Mouse (Mus musculus): ENCODE results near the gene Ska3.
"Not testable (repeated sequence)": the region's sequence is repeated elsewhere in the genome, so short reads cannot be mapped to it uniquely, and the experiment has no call there.

Ska3 gene
- long read RNA-seq, experiment 1: 0 reads
- long read RNA-seq, experiment 2: 0 reads

DNA sequence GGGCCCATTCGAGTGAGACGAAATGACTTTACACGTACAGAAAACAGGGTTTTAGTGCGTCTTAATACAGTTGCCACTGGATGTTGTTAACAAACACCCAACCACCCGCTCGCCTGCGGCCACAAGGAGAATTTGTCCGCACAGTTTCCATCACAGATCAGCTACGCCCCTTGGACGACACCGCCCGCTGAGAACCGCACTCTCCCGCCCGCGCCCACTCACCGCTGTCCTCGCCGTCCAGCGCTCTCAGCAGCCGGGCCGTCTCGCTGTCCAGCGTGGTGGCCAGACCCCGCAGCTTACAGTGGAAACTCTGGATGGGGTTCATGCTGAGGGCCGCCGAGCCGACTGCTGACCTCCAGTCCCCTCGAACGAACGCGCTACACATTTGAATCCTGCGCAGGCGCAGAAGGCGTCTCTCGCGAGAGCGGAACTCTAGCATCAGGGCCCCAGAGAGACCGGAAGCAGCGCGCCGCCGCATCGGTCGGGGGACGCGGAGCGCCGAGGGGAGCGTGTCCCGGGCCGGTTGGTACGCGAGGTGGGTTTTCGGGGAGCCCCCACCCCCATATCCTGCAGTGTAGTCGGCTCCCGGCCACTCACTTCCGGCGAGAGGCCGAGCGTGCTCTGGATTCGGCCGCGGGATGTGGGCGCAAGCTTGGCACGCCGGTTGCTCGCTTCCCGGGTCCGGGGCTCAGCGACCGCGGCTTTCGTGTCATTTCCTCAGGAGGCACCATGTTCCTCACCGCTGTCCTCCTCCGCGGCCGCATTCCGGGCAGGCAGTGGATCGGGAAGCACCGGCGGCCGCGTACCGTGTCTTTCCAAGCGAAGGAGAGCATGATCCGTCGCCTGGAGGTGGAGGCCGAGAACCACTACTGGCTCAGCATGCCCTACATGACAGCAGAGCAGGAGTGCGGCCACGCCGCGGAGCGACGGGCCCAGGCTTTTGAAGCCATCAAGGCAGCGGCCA is at the start of gene Ska3, which contains the start of gene Mrpl57:
Ska3 (minus strand) TSS at position 398 of the 964 bp plus-strand sequence.
Mrpl57 (plus strand) TSS at position 447 of the 964 bp plus-strand sequence.
- intact Hi-C loops (cut with DNase I): no loop called here

DNA sequence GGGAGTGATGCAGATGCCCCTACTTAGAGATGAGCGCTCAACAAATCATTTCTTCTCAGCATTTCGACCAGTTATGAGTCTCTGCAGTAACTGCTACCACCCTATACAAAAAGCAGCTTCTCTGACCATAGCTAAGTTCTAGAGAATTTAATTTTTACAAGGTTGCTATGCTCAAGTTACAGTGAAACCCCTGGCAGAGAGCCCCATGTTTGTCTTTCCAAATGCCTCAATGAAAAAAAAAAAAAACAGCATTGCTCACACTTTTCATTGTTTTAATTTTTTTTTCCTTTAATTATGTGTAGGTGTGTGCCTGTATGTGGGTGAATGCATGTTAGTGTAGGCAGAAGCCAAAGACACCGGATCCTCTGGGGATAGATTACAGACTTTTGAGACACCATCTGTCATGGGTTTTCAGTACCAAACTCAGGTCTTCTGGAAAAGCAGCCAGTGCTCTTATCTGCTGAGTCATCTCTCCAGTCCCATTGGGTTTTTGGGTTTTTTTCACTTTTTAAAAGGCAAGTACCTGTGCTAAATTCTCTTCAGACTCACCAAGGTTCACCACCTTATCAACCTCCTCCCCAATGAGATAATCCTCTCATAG is 40.8 kb upstream of the Ska3 start:
- intact Hi-C loops (cut with DNase I): no loop called here

DNA sequence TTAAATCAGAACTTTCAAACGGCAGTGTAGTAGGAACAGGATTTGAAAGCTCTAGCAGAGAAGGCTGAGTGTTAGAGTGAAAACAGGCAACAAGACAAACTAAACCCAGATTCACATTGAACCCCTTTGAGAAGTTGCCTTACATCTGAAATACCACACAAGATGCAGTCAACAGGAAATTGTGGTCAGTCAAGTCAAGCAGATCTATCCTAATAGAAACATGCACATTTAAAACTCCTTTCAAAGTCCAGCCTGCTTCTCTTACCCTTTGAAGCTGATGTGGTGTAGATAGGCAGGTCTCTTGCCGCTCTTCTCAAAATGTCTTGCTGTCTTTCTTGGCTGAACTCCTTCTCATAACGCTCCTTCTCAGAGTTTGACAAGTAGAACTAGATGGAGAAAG is 39.3 kb upstream of the Ska3 start:
- intact Hi-C loops (cut with DNase I): no loop called here

DNA sequence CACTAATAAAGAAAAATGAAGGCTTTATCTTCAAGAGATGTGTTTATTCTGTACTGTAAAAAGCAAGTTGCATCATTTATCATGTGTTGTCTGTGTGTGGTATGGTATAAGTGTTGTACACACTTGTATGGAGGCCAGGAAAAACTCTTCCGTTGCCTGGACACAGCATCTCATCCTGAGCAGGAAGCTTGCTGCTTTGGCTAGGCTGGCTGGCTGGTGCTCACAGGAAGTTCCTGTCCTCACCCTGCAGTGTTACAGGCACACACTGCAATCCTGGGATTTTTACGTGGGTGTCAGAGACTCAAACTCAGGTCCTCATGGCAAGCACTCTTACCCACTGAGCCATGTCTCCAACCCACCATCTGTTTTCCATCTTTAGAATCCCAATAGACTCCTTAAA is 37.1 kb upstream of the Ska3 start:
- intact Hi-C loops (cut with DNase I): no loop called here

DNA sequence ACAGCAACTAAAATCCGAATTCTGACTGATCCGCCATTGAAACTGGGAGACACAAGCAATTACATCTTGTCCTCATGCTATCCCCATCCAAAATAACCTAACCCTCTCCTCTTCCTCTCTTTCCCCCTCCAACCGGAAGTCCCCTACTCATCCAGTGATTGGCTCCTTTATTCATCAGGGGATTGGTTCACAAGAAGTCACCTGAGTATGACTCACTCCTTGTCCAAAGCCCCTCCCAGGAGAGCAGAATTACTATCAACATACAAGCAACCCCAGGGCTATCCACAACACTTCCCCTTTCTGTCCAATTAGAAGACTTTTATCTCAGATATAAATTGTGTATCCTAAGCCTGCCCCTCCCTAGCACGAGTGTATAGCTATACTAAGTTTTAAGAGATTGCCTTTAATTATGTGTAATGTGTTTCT is 36.0 kb upstream of the Ska3 start:
- intact Hi-C loops (cut with DNase I): no loop called here

DNA sequence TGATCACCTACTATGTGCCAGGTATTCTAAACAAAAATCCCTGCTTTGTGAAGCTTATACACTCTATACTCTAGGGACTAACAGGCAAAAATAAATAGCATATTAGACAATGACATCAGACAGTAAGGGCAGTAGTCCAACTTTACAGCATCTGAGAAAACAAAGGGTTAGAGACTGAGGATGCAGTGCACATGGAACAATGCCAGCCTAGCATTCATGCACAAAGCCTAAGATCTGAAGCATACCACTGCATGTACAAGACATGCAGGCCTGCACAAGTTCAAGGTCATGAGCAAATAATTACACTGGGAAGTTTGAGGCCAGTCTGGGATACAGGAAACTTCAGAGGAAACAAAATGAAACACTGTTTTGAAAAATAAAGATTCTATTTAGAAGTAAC is 33.5 kb upstream of the Ska3 start:
- intact Hi-C loops (cut with DNase I): no loop called here

DNA sequence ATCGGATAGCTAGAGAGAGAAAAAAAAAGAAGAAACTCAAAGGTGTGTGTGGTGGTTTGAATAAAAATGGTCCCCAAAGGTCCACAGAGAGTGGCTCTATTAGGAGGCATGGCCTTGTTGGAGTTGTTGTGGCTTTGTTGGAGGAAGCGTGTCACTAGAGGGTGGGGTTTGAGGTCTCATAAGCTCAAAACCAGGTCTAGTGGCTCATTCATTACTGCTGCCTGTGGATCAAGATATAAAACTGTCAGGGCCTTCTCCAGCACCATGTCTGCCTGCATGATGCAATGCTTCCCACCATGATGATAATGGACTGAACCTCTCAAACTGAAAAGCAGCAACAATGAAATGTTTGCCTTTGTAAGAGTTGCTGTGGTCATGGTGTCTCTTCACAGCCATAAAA is 32.6 kb upstream of the Ska3 start:
- intact Hi-C loops (cut with DNase I): no loop called here

DNA sequence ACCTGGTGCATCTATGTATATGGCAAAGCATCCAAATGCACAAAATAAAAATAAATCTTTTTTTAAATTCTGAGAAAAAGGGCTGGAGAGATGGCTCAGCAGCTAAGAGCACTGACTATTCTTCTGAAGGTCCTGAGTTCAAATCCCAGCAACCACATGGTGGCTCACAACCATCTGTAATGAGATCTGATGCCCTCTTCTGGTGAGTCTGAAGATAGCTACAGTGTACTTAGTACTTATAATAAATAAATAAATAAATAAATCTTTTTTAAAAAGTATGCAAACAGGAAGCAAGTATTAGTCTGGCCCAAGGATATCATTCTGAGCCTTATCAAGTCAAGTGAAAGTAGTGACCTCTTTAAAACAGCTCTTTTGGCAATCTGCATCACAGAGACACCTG is 30.1 kb upstream of the Ska3 start:
- intact Hi-C loops (cut with DNase I): not testable (repeated sequence)

DNA sequence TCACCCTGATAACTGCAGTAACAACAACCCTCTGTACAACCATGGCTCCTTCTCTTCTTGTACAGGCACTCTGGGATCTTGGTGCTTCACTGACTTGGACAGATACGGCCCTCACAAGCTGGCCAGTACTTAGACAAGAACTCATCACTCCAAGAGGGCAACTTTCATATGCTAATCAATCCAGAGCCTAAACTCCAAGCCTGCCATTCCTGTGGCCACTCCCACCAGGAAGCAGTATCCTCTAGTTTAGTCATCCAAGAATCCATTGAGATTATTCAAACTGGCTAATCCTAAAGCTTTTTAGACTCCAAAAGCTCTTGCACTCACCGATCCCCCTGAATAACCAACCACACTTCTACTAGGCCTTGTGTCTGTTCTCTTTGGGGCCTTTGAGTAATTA is 27.0 kb upstream of the Ska3 start:
- intact Hi-C loops (cut with DNase I): no loop called here

DNA sequence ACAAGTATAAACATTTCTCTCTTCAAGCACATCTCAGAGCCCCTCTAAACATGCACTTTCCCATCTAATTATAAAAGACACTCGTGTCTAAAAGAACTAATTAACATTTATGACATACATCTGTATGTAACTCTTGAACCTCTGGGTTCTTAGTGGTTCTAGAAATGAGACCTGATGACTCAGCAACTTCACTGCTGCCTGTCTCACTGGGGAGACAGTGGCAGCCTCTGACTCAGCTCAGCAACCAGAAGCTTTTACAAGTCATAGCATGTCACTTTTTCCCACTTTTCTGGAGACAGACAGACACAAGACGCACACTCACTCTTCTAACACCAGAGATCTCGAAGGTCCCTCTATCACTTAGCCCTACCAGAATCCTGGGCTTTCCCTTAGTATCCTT is 24.3 kb upstream of the Ska3 start:
- intact Hi-C loops (cut with DNase I): no loop called here

DNA sequence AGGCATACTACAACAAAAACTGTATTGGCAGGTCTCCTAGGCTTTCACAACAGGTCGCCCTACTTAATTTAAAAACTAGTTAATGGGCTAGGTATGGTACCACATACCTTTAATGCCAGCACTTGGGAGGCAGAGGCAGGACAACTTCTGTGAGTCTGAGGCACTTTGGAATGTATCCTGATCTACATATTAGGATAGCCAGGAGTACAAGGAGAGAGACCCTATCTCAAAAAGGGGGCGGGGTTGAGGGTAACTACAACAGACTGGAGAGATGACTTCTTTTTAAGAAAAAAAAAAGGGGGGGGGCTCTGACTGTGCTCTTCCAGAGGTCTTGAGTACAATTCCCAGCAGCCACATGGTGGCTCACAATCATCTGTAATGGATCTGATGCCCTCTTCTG is 22.7 kb upstream of the Ska3 start:
- intact Hi-C loops (cut with DNase I): no loop called here

DNA sequence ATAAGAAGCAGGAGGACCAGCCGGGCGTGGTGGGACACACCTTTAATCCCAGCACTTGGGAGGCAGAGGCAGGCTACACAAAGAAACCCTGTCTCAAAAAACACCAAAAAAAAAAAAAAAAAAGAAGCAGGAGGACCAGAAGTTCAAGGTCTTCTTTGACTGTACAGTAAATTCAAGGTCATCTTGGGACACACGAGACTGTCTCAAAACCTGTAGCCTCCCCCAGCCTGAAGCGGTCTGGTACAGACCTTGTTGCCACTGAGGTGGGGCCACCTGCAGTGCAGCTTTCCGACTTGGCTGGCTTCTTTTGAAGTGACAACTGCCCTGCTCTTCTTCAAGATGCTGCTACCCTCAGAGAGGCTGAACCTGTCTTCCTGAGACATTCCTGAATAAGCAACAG is 22.1 kb upstream of the Ska3 start:
- intact Hi-C loops (cut with DNase I): not testable (repeated sequence)

DNA sequence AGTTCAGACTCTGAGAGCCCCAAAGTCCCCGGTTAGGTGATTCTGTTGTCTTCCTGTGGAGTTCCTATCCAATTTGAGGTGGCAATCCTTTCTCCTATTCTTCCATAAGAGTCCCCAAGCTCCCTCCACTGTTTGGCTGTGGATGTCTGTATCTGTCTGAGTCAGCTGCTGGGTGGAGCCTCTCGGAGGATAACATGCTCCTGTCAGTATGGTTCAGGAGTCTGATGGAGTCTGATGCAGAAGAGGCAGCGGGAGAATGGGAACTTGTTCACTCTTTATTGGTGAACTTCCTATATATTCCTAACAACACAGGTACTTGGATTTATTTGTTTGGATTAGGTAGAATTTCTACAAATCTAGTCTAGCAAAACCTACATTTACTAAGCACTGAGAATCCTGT is 18.6 kb upstream of the Ska3 start:
- intact Hi-C loops (cut with DNase I): no loop called here

DNA sequence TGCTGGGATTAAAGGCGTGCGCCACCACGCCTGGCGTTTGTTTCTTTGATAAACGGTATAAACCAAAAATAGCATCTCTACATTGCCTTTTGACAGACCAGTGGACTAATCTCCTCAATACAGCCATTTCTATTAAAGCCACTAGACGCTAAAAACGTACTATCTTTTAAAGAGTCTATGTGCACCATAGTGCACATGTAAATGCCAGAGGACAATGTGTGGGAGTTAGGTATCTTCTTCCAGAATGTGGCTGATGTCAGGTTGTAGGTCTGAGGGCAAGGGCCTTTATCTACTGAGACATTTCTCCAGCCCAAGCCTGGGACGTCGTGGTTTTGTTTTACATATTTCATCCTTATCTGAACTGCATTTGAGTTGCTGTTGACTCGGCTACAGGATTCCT is 9.2 kb upstream of the Ska3 start:
- intact Hi-C loops (cut with DNase I): no loop called here

DNA sequence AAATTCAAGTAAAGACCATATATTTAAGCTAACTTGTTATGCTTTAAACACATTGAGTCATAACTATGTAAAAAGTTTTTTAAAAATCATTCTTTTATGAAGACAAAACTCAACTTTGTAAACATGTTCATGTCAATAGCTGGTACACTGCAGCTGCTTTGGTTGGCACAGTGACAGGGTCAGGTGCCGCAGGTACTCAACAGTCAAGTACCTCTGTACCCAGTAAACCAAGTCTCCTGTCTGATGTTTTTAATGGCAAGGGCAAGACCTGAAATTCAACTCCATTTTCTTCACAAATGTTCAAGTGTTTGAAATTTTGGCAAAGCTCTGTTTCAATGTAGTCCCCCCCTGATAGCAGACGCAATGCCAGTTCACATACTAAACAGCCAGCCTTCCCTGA is 7.5 kb upstream of the Ska3 start:
- intact Hi-C loops (cut with DNase I): no loop called here

DNA sequence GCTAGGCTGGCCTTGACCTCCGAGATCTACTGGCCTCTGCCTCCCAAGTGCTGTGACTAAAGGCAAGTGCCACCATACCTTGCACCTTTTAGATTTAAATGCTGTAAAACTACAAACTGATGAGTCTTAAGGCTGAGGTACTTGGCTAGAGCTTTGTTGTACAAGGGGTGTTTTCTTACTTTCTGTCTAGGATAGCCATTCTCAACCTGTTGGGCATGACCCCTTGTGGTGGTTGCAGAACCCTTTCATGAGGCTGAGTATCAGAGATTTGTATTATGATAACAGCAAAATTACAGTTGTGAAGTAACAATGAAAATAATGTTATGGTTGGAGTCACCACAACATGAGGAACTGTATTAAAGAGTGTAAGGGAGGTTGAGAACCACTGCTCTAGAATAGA is 1.3 kb upstream of the Ska3 start:
- intact Hi-C loops (cut with DNase I): no loop called here

DNA sequence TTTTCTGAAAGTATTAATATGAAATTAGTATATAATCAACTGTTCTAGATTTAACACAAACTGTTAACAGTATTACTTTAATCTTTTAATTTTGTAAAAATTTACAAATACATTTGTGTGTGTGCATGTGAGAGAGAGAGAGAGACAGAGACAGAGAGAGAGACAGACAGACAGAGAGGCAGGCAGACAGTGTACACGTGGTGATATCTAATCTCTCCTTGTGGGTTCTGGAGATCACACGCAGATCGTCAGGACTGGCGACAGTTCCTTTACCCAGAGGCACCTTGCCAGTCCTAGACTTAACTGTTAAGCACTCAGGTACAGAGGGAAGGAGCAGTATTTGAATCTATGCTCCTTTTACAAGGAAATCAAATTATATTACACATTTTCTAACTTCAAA is 5.1 kb downstream of the Ska3 start:
- intact Hi-C loops (cut with DNase I): no loop called here

DNA sequence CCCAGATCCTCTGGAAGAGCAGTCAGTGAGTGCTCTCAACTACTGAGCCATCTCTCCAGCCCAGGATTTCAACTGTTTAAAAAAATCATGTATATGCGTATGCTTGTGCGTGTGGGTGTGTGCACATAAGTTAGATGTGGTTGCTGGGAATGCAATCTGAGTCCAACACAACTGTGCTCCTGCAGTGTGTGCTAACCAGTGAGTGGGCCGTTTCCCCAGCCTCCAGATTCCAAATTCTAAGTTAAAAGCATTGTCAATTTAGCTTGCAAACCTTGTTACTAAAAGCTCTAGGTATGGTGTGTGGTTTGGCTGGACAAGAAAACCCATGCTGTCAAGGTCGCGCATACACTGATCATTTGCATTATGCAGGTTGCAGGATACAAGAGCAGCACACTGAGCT is 14.1 kb downstream of the Ska3 start:
- intact Hi-C loops (cut with DNase I): no loop called here

DNA sequence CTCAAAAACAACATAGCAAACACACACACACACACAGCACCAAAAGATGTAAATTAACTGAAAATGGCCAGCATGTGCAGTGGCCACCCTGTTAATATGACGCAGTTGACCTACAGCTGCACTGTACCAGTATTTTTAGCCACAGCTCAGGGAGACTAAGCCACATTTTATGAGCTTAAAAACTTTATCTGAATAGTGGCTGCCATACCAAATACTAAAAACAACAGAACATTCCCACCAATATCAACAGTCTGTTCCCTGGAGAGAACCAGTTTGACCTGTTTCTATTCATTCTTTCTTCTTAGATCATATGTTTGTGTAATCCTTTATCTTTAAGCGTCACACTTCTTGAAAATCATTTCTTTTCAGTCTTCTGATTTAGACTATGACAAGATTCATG is 15.1 kb downstream of the Ska3 start:
- intact Hi-C loops (cut with DNase I): no loop called here

DNA sequence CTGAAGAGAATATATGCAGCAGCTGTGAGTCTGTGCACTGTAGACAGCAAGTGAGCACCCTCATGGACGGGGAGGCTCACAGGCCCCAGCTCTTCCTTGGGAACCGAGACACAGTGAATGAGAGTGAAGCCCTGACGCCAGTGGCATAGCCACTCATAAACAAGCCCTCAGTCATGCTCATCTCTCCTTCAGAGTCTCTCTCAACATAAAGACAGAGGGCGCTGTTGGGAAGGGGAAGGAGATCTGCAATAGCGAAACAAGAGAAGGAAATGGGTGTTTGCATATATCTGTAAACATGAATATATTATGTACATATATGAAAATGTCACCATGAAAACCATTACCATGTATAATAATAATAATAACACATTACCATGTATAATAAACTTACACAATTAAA is 17.4 kb downstream of the Ska3 start:
- intact Hi-C loops (cut with DNase I): loop anchor here (5.0 to 10.0 kb wide), 2 partner anchors 104 to 124 kb away; no protein-coding TSS in a partner anchor

DNA sequence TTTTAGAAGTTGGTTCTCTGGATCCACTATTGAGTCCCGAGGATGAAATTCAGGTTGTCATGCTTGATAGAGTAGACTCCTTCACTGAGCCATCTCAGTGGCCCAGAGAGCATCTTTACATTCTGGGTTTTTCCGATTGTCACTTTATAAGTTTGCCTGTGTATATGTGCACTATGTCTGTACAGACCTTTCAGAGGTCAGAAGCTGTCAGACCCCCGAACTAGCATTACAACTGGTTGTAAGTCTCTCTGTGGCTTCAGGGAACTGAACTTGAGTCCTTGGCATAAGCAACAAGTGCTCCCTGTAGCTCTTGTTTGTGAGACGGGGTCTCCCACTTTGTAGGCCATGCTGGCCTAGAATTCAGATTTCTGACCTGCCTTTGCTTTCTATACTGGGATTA is 22.3 kb downstream of the Ska3 start:
- intact Hi-C loops (cut with DNase I): loop anchor here (10.0 kb wide), 1 partner anchor 119 kb away; no protein-coding TSS in a partner anchor

Data from adrenal gland (tissue).